Mouse (Mus musculus) ES-Bruce4 (cell line): Measurements from ENCODE around the gene Gria4.

Experiments
- CTCF ChIP-seq: IDR thresholded peaks from one replicate; pipeline ENCODE4 v1.8.1; 2011; ENCODE audit warnings: low read depth, low read length
- POLR2A ChIP-seq: IDR thresholded peaks from one replicate; pipeline ENCODE4 v1.8.1; 2011; ENCODE audit warnings: low read length; ENCODE audit not compliant: insufficient read depth

DNA sequence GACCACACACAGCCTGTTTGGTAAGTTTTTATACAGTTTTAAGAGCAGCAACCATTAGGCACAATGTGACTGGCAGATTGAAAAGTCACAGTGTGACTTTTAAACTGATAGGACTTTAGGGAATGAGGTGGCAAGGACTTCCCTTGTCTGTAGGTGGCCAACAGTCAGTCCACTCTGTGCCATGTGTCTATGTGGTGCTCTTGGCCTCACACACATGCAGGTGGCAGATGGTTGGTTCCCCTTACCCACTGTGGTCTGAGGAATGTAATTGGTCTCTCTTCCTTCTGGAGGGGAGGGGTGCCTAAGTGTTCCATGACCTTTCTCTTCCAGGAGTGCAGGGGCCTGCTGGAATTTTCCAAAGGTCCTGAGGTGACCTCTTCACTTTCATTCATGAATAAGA lies 137.1 kb downstream of the Gria4 start:
- TF ChIP-seq CTCF (no peak), POLR2A (no peak)
